Mouse (Mus musculus) heart, adult 2 months (tissue): Measurements from ENCODE around the gene Sar1a.

Experiments
- CTCF ChIP-seq: fragments of 200-600 bp; IDR thresholded peaks from 2 replicates; pipeline ENCODE4 v1.8.1; 2022; ENCODE audit warnings: antibody characterized with exemption, mild to moderate bottlenecking, moderate library complexity
- POLR2A ChIP-seq: fragments of 200-500 bp; IDR thresholded peaks from 2 replicates; pipeline ENCODE4 v1.6.1; 2011; ENCODE audit warnings: mild to moderate bottlenecking, low read depth, low read length, control low read depth; ENCODE audit not compliant: insufficient read depth

DNA sequence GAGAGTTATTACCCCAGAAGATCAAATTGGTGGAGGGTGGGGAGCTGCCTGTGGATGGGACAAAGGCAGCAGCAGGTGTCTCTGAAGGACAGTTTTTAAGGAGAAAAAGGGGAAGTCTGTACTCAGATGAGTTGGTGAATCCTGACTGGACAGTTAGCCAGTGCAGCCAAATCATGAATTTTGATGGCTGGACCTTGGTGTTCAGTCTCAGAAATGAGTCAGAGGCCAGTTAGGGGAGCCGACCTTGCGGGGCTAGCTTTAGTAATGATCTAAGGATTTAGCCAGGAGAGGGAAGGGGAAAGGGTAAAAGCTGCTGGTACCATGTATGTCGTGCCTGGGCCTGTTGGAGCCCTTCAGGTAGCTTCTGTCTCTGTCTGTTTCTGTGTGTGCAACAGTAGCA lies 33.5 kb downstream of the Sar1a start:
- TF ChIP-seq CTCF (no peak), POLR2A (no peak)
